Mouse (Mus musculus) liver, embryonic 18 days (tissue): ENCODE results near the gene Tbx21. TPM values are rescaled to one million over a fixed set of nuclear protein-coding genes. Genes with fewer than 3 reads are reported as not detected.

Experiments used
- polyA plus RNA-seq: library from polyadenylated mRNA; depleted of rRNA; stranded (reverse); fragments of >200 nt; gene quantifications from 2 replicates; pipeline ENCODE4 v1.2.3, GENCODE M21; 2012; rRNA removed

Gene Tbx21
- 0.08 and 0.14 TPM in 2 replicates for polyA plus RNA-seq

GRCm38 (mm10) chr11:97114671-97115601 lies at the start of gene Tbx21:
Tbx21 (minus strand) TSS chr11:97115331.

GRCm38 (mm10) chr11:97151343-97151801 lies 36.2 kb upstream of the Tbx21 start, which contains the start of gene Tbkbp1:
Tbkbp1 (minus strand) TSS chr11:97151495.

GRCm38 (mm10) chr11:97050216-97050943 lies 64.8 kb downstream of the Tbx21 start, which contains the start of gene Osbpl7:
Osbpl7 (plus strand) TSS chr11:97050628.

Other genes starting within 250 kb of the Tbx21 start
- gene Cdk5rap3, start 198.8 kb downstream of the Tbx21 start, polyA plus RNA-seq = 26.9 and 29.8 TPM in 2 replicates
- gene Prr15l, start 187.2 kb downstream of the Tbx21 start, polyA plus RNA-seq = 2.3 and 4.5 TPM in 2 replicates
- gene Pnpo, start 171.3 kb downstream of the Tbx21 start, polyA plus RNA-seq = 166 and 170 TPM in 2 replicates
- 3.7 and 4.7 TPM in 2 replicates for gene Sp2, start 132.4 kb downstream of the Tbx21 start, polyA plus RNA-seq
- gene Sp6, start 101.9 kb downstream of the Tbx21 start, polyA plus RNA-seq = 0.08 and 0.10 TPM in 2 replicates
- gene Scrn2, start 85.4 kb downstream of the Tbx21 start, polyA plus RNA-seq = 10.3 and 10.8 TPM in 2 replicates
- gene Lrrc46, start 73.9 kb downstream of the Tbx21 start, polyA plus RNA-seq = 0.25 and 0.51 TPM in 2 replicates
- 32.0 and 32.1 TPM in 2 replicates for gene Mrpl10, start 73.8 kb downstream of the Tbx21 start, polyA plus RNA-seq
- 2.2 and 2.6 TPM in 2 replicates for gene Osbpl7, start 64.7 kb downstream of the Tbx21 start, polyA plus RNA-seq
- 3.7 and 4.6 TPM in 2 replicates for gene Tbkbp1, start 36.2 kb upstream of the Tbx21 start, polyA plus RNA-seq
- gene Kpnb1, start 72.5 kb upstream of the Tbx21 start, polyA plus RNA-seq = 36.6 and 37.9 TPM in 2 replicates
- gene Npepps, start 165.3 kb upstream of the Tbx21 start, polyA plus RNA-seq = 8.1 and 11.9 TPM in 2 replicates
- gene Mrpl45, start 200.4 kb upstream of the Tbx21 start, polyA plus RNA-seq = 12.0 and 12.6 TPM in 2 replicates
- gene Gpr179, start 236.7 kb upstream of the Tbx21 start, polyA plus RNA-seq = under 0.01 TPM in 2 replicates
- gene Socs7, start 247.2 kb upstream of the Tbx21 start, polyA plus RNA-seq = 2.1 and 2.3 TPM in 2 replicates